Mouse (Mus musculus) heart, postnatal 10 days (tissue): ENCODE measurements around the gene Lamc2. TPM values are rescaled to one million over a fixed set of nuclear protein-coding genes. Genes with fewer than 3 reads are reported as not detected.

ENCODE experiments used
- DNase-seq, 2 experiments: peaks; one replicate each; pipeline ENCODE4 v3.0.0; 2021
- intact Hi-C: fragments of 180-260 bp; cut with DNase I; formaldehyde crosslinking; loops from one replicate; pipeline ENCODE4 v1.15.1; 2025
- total RNA-seq, 2 experiments: library from RNA; stranded (reverse); gene quantifications; 2 replicates each; pipeline ENCODE4 v1.2.3; 2021

Lamc2 gene
- total RNA-seq, 2 experiments from 2014 or later, result 9.2 to 13.4 TPM

DNA sequence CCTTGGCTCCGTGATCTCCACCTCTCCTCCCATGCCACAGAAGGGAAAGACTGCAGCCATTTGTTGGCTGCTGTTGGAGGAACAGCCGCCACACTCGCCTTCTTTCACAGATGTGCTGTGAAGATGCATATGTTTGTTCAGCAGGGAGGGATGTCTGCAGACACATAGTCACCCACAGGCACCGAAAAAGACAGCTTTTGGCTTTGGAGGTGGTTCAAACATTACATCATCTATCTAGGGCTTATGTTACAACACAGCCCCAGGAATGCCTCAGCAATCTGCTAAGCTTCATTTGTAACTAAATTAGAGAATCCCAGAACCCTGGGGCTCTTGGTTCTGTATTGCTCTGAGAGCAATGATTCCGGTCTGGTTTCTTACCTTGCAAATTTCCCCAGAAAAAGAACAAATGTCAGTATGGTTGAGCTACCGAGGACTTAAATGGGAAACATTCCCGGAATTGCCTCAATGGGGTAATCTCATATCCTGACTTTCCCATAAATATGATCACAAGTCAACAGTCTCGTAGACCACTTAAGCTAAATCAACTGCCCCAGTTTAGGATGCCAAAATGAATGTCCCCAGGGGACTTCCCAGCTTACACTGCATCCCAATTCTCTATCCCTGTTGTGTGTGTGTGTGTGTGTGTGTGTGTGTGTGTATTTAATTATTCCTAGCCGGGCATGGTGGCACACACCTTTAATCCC is 5.5 kb downstream of the Lamc2 start:
- peak; percentile 53 to 66 for DNase-seq
- intact Hi-C loops, result no loop called here

GRCm38 (mm10) chr1:153180160-153180559 is 6.1 kb downstream of the Lamc2 start:
- intact Hi-C loops, result no loop called here
- DNase-seq, result no peak

DNA sequence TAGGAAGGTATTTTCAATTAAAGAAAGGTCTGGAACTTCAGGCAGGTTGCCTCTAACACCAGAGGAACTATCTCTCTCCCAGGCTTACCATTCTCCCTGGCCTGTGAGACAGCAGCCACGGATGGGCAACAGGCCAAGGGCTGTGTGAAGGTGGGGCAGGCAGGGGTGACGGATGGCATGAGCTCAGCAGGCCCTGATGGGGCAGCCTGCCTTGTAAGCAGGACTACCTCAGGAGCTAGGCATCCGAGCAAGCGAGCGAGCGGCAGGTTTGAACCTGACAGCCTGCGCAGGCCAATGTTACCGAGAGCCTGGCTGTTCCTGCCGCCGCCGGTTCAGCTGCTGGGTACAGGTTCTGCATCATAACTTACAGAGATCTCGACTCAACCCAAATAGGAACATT is 11.4 kb downstream of the Lamc2 start:
- intact Hi-C loops, result no loop called here
- DNase-seq, result peak; percentile 84 to 85

- DNase-seq, result peak; percentile 46 to 51
- intact Hi-C loops, result no loop called here
These were observed 13.0 kb downstream of the Lamc2 start for GRCm38 (mm10) chr1:153173276-153173675.

DNA sequence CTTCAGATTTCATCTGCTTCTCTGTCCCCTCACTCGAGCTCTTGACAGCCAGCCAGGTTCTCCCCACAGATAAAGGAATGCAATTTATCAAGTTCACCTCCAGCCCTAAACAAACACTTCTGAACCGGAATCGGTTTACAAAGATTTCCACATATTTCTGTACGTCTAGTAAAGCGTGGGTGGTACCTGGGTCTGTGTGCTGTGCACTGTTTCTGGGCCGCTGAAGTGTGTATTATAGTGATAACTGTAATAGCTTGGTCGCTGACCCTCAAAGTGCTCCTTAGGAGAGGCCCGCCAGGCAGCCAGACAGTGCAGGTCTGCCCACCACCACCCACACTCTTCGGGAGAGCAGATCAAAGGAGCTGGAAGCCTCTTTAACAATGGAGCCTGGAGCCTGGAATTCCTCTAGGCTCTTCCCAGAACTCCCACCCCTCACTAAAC is 13.9 kb downstream of the Lamc2 start:
- intact Hi-C loops, result no loop called here
- no peak for DNase-seq

- no peak for DNase-seq
- intact Hi-C loops, result no loop called here
These were observed 15.2 kb downstream of the Lamc2 start for GRCm38 (mm10) chr1:153171011-153171410.

DNA sequence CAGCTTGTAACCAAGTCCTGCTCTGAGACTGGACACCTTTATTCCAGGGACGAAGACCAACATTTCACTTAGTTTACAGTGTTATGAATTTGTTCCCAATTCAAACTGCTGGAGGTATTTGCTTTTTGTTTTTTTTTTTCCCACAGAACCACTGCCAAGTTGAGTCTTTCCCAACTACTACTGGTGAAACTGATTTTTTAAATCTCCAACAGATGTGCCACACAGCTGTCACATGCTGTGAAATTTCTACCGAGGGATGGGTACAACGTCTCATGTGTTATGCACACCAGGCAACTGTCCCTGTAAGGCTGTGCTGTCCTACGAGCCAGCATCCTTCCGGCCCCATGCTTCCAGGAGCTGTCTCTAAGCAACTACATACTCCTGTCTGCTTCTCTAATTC is 18.0 kb downstream of the Lamc2 start:
- intact Hi-C loops, result no loop called here
- DNase-seq, result no peak

GRCm38 (mm10) chr1:153163831-153164230 is 22.4 kb downstream of the Lamc2 start:
- DNase-seq, result no peak
- intact Hi-C loops, result no loop called here

- DNase-seq, result no peak
- intact Hi-C loops, result no loop called here
These were observed 27.1 kb downstream of the Lamc2 start for GRCm38 (mm10) chr1:153159137-153159536.

DNA sequence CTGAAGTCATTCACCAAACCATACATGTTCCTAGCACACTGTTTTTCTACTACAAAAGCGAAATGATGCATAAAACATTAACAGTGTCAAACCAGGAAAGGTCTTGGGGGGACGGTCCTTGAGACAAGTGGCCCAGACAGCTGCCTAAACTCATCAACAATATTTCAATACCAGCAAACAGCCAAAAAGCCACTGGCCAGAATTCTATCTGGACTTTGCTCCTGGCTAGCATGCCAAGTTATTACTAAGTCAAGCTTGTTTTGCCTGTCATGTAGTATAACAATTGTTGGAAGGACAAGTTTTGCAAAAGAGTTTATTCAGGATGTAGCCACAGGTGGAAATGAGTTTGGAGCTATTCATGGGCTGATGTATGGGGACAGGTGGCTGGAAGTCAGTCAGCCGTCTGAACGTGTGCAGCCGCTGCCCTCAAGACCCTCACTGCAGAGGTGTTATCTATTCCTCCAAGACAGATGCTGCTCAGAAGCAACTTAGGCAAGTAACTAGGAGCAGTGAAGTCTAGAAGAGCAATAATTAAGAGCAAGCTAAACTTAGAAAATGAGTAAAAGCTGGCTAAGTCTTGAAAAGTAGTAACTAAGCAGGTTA is 29.1 kb downstream of the Lamc2 start:
- peak; percentile 69 to 74 for DNase-seq
- intact Hi-C loops, result no loop called here

DNA sequence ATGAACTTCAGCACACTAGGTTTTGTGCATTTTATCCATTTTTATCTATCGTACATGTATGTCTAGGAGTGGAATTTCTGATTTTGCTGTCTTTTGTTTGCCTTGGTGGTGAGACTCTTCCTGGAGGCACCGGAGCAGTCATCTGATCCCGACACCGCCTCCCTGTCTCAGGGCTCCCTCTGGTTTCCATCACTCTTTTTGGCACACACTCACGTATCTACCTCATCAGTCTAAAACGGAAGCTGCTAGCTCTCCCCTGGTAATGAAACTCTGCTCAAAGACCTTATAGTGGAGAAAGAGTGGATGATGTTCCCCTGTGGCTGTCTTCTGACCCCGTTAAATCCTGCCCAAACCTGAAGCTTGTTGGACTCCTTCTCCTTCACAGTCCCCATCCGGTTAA is 30.9 kb downstream of the Lamc2 start:
- intact Hi-C loops, result no loop called here
- DNase-seq, result peak; percentile 65 to 67

DNA sequence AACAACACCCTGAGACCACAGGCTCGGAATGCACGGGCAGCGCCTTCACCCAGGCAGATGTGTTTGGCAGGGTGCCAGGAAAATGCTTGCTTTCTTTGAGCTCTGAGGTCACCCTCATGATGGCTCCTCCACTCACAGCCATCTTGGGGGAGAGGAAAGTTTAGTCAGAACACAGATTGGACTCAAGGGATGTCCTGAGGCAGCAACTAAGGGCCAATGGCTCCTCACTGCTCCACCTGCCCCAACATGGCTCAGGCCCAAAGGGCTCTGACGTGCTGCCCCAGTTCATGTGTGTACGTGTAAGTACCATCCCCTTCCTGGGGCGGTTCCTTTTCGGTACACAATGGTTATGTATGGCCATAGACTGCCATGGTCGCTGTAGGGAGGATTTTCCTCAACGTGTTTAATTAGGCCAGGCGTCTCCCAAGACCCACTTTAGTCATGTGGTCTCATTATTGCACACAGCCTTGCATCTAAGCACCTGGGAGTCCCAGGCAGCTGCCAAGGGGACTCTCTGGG is 32.6 kb downstream of the Lamc2 start:
- intact Hi-C loops, result no loop called here
- DNase-seq, result no peak

- intact Hi-C loops, result no loop called here
- no peak for DNase-seq
These were observed 33.7 kb downstream of the Lamc2 start for GRCm38 (mm10) chr1:153152594-153152993.

DNA sequence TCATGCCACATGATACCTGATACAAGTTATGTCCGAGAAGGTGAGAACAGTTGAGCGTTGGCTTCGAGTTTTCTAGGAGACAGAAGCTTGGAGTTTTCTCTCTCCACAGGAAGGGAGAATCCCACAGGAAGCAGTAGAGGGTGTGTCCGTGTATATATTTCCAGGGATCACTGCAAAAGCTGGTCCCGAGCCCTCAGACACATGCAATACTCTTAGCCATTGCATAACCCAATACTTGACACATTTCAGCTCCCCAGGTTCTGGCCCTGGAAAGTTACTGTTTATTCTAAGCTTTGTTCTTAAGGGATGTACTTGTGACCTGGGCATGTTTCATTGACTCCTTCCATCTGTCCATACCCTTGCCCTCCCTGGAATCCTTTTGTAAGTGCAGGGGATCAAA is 40.5 kb downstream of the Lamc2 start:
- intact Hi-C loops, result no loop called here
- no peak for DNase-seq

- DNase-seq, result no peak
- intact Hi-C loops, result no loop called here
These were observed 42.2 kb downstream of the Lamc2 start for GRCm38 (mm10) chr1:153144021-153144420.

- DNase-seq, result no peak
- intact Hi-C loops, result no loop called here
These were observed 45.5 kb downstream of the Lamc2 start for GRCm38 (mm10) chr1:153140747-153141228.

- DNase-seq, result no peak
- intact Hi-C loops, result no loop called here
These were observed 46.0 kb downstream of the Lamc2 start for GRCm38 (mm10) chr1:153140265-153140664.

GRCm38 (mm10) chr1:153139635-153140034 is 46.6 kb downstream of the Lamc2 start:
- intact Hi-C loops, result no loop called here

DNA sequence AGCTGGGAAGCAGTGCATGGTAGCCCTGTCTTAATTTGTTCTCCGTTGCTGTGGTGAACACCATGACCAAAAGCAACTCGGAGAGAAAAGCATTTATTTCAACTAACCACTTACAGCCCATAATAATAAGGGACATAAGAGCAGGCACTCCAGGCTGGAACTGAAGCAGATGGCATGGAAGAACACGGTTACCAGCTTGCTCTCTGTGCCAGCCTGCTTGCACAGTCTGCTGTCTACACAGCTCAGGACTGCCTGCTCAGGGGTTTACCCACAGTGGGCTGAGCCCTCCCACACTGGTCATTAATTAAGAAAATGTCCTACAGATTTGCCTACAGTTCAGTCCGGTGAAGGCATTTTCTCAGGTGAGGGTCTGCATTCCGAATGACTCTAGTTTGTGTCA is 47.8 kb downstream of the Lamc2 start:
- intact Hi-C loops, result no loop called here

More at GRCm38 (mm10) chr1:153139635-153140034, 46.6 kb downstream of the Lamc2 start:
- no peak for DNase-seq

GRCm38 (mm10) chr1:153136647-153137046 is 49.6 kb downstream of the Lamc2 start:
- intact Hi-C loops, result no loop called here
- peak in 1 of 2 experiments; percentile 56 for DNase-seq

More for the DNA sequence above, 47.8 kb downstream of the Lamc2 start:
- no peak for DNase-seq

GRCm38 (mm10) chr1:153133865-153134781 is 52.1 kb downstream of the Lamc2 start:
- intact Hi-C loops, result loop anchor here (5.0 kb wide), 1 partner anchor 83 kb away; no protein-coding TSS in a partner anchor
- peak; percentile 80 to 84 for DNase-seq
